Mouse (Mus musculus): ENCODE measurements around the gene Gcnt2. TPM values are rescaled to one million over a fixed set of nuclear protein-coding genes. Genes with fewer than 3 reads are reported as not detected.

The Gcnt2 gene
- polyA plus RNA-seq, 1 experiment from 2014 or later: 7.3 TPM

DNA sequence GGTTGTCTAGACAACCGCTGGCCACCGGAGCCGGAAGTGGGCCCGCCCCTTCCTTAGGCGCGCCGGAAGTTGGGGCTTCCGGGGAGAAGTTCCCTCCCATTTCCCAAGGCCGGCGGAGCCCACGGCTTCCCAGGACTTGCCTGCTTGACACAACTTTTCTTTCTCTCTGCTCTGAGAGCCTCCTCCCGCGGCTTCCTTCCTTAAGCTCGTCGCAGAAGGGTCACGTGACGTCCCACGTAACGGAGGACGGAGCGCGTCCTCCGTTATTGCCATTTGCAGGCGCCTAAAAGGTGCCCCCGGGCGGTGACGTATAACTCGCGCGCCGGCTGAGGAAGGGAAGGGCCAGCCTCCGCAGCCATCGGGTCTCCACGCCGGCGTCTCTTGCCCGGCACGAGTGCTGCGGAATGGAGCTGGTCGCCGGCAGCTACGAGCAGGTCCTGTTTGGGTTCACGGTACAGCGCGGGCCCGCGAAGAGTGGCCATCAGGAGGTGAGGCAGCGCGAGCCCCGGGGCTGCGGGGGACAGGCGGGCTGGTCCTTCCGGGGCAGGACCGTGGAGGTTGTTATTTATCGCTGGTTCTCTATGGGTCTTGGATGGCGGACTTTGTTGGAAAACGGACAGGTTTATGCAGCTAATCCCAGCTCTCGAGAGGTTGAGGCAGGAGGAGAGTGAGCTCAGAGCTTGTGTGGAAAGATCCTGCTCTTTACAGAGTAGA lies 141.5 kb downstream of the Gcnt2 start, which contains the start of gene Pak1ip1:
Pak1ip1 (plus strand) TSS at position 98 of the 714 bp plus-strand sequence.
- peak within 1 kb of the TSS; percentile 85 for H3K9ac ChIP-seq (ENCODE audit: low read depth, low read length)
- peak within 1 kb of the TSS; percentile 99 for H3K4me3 ChIP-seq (replicated peaks; ENCODE audit: low read depth, low read length)
- no peaks in the 10 kb centered on the region for H3K27me3 ChIP-seq (ENCODE audit: insufficient read depth, low read length)
- H3K27ac ChIP-seq: peak within 1 kb of the TSS; percentile 98
- peaks cover 13% of the 10 kb centered on the region; the same call in 1 of the 2 replicates for H3K36me3 ChIP-seq (ENCODE audit: insufficient read depth, low read length)
- peaks cover 8% of the 10 kb centered on the region; the same call in 1 of the 2 replicates for H3K4me1 ChIP-seq (replicated peaks; ENCODE audit: insufficient read depth, low read length)
- WGBS: under 1% methylated on average over 58 of the region's 58 CpGs
- H3K4me2 ChIP-seq (ENCODE audit: low read length): peak within 1 kb of the TSS; percentile 84
- peak; percentile 96 for ATAC-seq (replicated peaks; ENCODE audit: low FRiP score, low read depth)
- no peak for TF ChIP-seq CTCF (IDR thresholded peaks at IDR 0.05; ENCODE audit: low read depth)
- DNase-seq (ENCODE audit: low spot score): peak; percentile 96
- H3K9me3 ChIP-seq (replicated peaks; ENCODE audit: low read length): no peaks in the 10 kb centered on the region

DNA sequence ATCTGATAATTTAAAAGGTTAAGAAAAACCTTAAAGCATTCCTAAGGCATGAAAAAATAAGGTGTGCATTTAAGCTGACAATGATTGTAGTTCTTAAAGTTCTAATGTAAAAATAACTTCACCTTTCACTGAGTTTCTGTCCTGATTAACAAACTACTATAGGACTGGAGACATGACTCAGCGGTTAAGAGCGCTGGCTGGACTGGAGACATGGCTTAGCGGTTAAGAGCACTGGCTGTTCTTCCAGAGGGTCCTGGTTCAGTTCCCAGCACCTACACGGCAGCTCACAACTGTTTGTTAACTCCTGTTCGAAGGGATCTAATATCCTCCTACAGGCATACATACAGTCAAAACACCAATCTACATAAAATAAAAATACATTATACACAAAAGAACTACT lies 142.4 kb downstream of the Gcnt2 start:
- ATAC-seq (replicated peaks; ENCODE audit: low FRiP score, low read depth) (no peak), DNase-seq (ENCODE audit: low spot score) (no peak)
- Histone ChIP-seq H3K4me3 (replicated peaks; ENCODE audit: low read depth, low read length) (peak overlapping the region; percentile 99), H3K9me3 (replicated peaks; ENCODE audit: low read length) (no peaks in the 10 kb centered on the region), H3K4me2 (ENCODE audit: low read length) (peak overlapping the region; percentile 84), H3K9ac (ENCODE audit: low read depth, low read length) (no peak overlapping the region), H3K27ac (no peak overlapping the region), H3K4me1 (replicated peaks; ENCODE audit: insufficient read depth, low read length) (peaks cover 8% of the 10 kb centered on the region; the same call in 1 of the 2 replicates), H3K27me3 (ENCODE audit: insufficient read depth, low read length) (no peaks in the 10 kb centered on the region), H3K36me3 (ENCODE audit: insufficient read depth, low read length) (peaks cover 17% of the 10 kb centered on the region; the same call in 1 of the 2 replicates)
- no peak for TF ChIP-seq CTCF (IDR thresholded peaks at IDR 0.05; ENCODE audit: low read depth)
- WGBS: 86% methylated on average over 5 of the region's 5 CpGs

DNA sequence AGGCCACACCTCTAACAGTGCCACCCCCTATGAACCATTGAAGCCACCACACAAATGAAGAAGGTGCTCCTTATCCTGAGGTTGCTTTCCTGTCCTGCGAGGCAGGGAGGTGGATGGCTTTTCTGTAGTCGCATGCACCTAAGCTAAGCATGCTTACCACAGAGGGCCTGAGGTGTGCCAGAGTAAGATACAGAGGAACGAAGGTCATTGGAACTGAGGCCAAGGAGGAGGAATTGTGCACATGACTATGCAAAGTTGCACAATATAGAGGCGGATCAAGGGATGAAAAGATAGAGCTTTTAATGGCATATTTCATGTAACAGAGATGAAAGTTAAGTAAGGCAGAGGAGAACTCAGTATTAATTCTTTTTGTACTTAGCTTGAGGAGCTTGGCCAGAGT lies 146.7 kb downstream of the Gcnt2 start:
- no peak for TF ChIP-seq CTCF (IDR thresholded peaks at IDR 0.05; ENCODE audit: low read depth)
- ATAC-seq (replicated peaks; ENCODE audit: low FRiP score, low read depth) (no peak), DNase-seq (ENCODE audit: low spot score) (no peak)
- 97% methylated on average over 4 of the region's 4 CpGs for WGBS
- Histone ChIP-seq H3K4me2 (ENCODE audit: low read length) (no peak overlapping the region), H3K36me3 (ENCODE audit: insufficient read depth, low read length) (peaks cover 59% of the 10 kb centered on the region), H3K9me3 (replicated peaks; ENCODE audit: low read length) (no peaks in the 10 kb centered on the region), H3K9ac (ENCODE audit: low read depth, low read length) (no peak overlapping the region), H3K27ac (no peak overlapping the region), H3K27me3 (ENCODE audit: insufficient read depth, low read length) (no peaks in the 10 kb centered on the region), H3K4me3 (replicated peaks; ENCODE audit: low read depth, low read length) (no peak overlapping the region), H3K4me1 (replicated peaks; ENCODE audit: insufficient read depth, low read length) (peaks cover 3% of the 10 kb centered on the region; the same call in 1 of the 2 replicates)

DNA sequence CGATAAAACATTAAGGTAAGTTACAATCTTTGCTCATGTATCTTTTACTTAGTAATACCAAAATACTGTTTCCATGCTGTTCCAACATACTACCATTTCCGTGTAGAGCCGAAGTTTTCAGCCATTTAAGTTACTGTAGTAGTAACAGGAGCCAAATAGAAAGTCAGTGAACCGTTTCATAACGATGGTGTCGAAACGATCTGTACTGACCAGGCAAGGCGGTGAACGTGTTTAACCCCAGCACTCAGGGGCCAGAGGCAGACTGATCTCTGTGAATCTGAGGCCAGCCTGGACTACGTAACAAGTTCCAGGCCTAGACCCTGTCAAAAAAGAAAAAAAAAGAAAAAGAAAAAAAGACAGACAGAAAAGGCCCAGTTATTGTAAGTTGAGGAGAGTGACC lies 148.7 kb downstream of the Gcnt2 start:
- WGBS: 75% methylated on average over 10 of the region's 10 CpGs
- no peaks in the 10 kb centered on the region for H3K9me3 ChIP-seq (replicated peaks; ENCODE audit: low read length)
- H3K27ac ChIP-seq: no peak overlapping the region
- H3K4me3 ChIP-seq (replicated peaks; ENCODE audit: low read depth, low read length): no peak overlapping the region
- H3K36me3 ChIP-seq (ENCODE audit: insufficient read depth, low read length): peaks cover 75% of the 10 kb centered on the region
- no peak overlapping the region for H3K4me2 ChIP-seq (ENCODE audit: low read length)
- no peaks in the 10 kb centered on the region for H3K4me1 ChIP-seq (replicated peaks; ENCODE audit: insufficient read depth, low read length)
- H3K27me3 ChIP-seq (ENCODE audit: insufficient read depth, low read length): no peaks in the 10 kb centered on the region
- H3K9ac ChIP-seq (ENCODE audit: low read depth, low read length): no peak overlapping the region
- no peak for ATAC-seq (replicated peaks; ENCODE audit: low FRiP score, low read depth)
- no peak for DNase-seq (ENCODE audit: low spot score)
- no peak for TF ChIP-seq CTCF (IDR thresholded peaks at IDR 0.05; ENCODE audit: low read depth)

DNA sequence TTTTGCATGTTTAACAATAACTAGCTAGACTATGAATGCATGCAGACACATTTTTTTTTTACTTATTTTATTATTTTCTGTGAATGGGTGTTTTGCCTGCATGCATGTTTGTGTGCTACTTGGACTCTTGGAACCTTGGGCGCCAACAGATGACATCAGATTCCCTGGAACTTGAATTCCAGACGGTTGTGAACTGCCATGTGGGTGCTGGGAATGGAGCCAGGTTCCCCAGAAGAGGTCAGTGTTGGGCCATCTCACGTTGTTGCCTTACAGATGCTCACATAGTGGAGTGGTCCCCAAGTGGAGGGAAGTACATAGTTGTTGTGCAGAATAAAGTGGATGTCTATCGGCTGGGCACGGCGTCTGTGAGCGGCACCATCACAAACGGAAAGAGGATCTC lies 149.4 kb downstream of the Gcnt2 start:
- no peak for ATAC-seq (replicated peaks; ENCODE audit: low FRiP score, low read depth)
- H3K4me3 ChIP-seq (replicated peaks; ENCODE audit: low read depth, low read length): no peak overlapping the region
- H3K4me1 ChIP-seq (replicated peaks; ENCODE audit: insufficient read depth, low read length): no peaks in the 10 kb centered on the region
- H3K27ac ChIP-seq: no peak overlapping the region
- H3K9me3 ChIP-seq (replicated peaks; ENCODE audit: low read length): no peaks in the 10 kb centered on the region
- DNase-seq (ENCODE audit: low spot score): no peak
- peak; percentile 20; the same call in 1 of the 2 replicates for TF ChIP-seq CTCF (IDR thresholded peaks at IDR 0.05; ENCODE audit: low read depth)
- H3K27me3 ChIP-seq (ENCODE audit: insufficient read depth, low read length): no peaks in the 10 kb centered on the region
- peaks cover 75% of the 10 kb centered on the region for H3K36me3 ChIP-seq (ENCODE audit: insufficient read depth, low read length)
- WGBS: 82% methylated on average over 8 of the region's 8 CpGs
- no peak overlapping the region for H3K4me2 ChIP-seq (ENCODE audit: low read length)
- H3K9ac ChIP-seq (ENCODE audit: low read depth, low read length): no peak overlapping the region

Small RNA genes within 50 kb of the gene (microRNA-seq; reads per million reads assigned to microRNA genes)
- gene Mir5124a: not detected

Other genes starting within 250 kb of the Gcnt2 start
- 2.5 and 2.9 TPM in 2 replicates for gene Tfap2a, start 121.4 kb upstream of the Gcnt2 start, polyA plus RNA-seq (2015; fragmentation: Nextera tagmentation; extraction: Ambion mirVana)
- 67.6 and 73.7 TPM in 2 replicates for gene Pak1ip1, start 141.3 kb downstream of the Gcnt2 start, polyA plus RNA-seq (2015; fragmentation: Nextera tagmentation; extraction: Ambion mirVana)
- gene Tmem14c, start 156.5 kb downstream of the Gcnt2 start, polyA plus RNA-seq (2015; fragmentation: Nextera tagmentation; extraction: Ambion mirVana): 257 and 258 TPM in 2 replicates
- gene Mak, start 220.0 kb downstream of the Gcnt2 start, polyA plus RNA-seq (2015; fragmentation: Nextera tagmentation; extraction: Ambion mirVana): 0.37 and 0.66 TPM in 2 replicates